Mouse (Mus musculus): ENCODE data around the gene Tnik.

Tnik gene

DNA sequence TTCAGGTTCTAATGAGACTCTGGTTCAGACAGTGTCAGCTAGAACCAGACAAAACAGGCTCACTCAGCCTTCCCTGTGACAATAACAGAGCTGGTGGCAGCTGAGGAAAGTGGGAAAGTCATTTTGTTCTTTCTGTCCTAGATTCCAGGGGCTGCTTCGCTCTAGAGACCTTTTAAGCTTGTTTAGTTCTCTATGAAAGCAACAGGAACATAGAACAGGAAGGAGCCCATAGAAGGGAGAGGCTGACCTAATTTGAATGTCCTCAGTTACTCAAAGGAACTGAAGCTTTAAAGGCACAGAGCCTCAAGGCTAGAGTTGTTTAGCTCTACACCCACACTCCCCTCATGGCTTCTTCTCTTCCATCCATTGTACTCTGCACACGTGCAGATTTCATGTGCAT lies 142.4 kb downstream of the Tnik start:
- no peak for DNase-seq (ENCODE audit: low read depth, low spot score)

GRCm38 (mm10) chr3:28408859-28409459 lies 145.9 kb downstream of the Tnik start:
- no peak for DNase-seq (ENCODE audit: low read depth, low spot score)

- DNase-seq (ENCODE audit: low read depth, low spot score) = no peak
Observed at GRCm38 (mm10) chr3:28410269-28410668, 147.3 kb downstream of the Tnik start.

GRCm38 (mm10) chr3:28415986-28416385 lies 153.0 kb downstream of the Tnik start:
- DNase-seq (ENCODE audit: low read depth, low spot score) = no peak

GRCm38 (mm10) chr3:28417091-28417715 lies 154.2 kb downstream of the Tnik start:
- DNase-seq (ENCODE audit: low read depth, low spot score) = no peak

- no peak for DNase-seq (ENCODE audit: low read depth, low spot score)
Observed at GRCm38 (mm10) chr3:28420194-28420593, 157.2 kb downstream of the Tnik start.

- DNase-seq (ENCODE audit: low read depth, low spot score) = no peak
Observed at GRCm38 (mm10) chr3:28420698-28421097, 157.7 kb downstream of the Tnik start.

DNA sequence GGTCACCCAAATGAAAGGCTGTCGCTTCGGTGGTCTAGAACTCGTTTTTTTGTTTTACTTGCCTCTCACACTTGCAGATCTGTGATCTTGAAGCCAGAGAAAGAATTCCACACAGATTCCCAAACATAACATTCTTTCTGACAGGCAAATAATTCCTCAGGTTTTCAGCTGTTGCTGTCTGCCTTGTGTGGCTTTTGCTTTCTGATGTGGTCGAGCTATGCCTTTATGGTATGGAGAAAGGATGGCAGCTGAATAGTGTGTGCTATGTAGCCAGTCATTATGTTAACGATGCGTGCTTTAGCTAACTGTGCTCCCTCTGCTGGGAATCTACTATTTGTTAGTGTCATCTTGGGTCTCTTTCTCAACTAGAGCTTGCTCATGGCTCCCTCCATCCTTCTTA lies 158.8 kb downstream of the Tnik start:
- no peak for DNase-seq (ENCODE audit: low read depth, low spot score)

DNA sequence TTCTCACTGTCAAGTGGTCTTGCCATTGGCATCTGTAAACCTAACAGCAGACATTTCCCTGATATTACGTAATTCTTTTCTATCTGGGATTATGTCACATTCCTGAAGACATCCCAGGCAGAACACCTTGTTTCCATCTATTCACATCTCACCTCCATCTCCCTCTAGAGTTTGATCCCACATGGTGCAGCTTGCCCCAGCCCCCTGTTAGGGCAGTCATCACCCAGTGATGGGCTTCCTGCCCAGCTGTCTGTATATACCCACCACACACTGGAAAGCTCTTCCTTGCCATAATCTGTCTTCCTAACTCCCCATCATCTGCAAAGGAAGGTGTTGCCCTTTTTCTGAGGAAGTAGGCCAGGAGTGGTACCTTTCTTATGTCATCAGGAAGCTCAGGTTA lies 159.2 kb downstream of the Tnik start:
- no peak for DNase-seq (ENCODE audit: low read depth, low spot score)

GRCm38 (mm10) chr3:28425911-28426310 lies 162.9 kb downstream of the Tnik start:
- no peak for DNase-seq (ENCODE audit: low read depth, low spot score)

DNA sequence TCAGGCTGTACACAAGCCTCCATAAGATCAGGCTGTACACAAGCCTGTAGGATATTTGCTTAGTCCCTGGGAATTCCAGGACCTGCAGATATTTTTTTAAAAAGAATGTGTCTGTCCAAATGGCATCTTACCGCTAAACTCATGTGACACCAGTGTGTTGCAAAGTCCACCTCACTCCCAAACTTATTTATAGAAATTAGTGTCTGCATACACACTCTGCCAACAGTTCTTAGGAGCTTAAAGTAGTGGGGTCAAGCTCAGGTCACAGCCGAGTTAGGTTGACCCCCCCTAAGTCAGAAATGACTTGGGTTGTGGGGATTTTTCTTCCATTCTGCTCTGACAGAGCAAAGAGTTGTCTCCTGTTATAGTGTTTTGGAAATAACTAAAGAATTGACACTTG lies 168.4 kb downstream of the Tnik start:
- no peak for DNase-seq (ENCODE audit: low read depth, low spot score)

DNA sequence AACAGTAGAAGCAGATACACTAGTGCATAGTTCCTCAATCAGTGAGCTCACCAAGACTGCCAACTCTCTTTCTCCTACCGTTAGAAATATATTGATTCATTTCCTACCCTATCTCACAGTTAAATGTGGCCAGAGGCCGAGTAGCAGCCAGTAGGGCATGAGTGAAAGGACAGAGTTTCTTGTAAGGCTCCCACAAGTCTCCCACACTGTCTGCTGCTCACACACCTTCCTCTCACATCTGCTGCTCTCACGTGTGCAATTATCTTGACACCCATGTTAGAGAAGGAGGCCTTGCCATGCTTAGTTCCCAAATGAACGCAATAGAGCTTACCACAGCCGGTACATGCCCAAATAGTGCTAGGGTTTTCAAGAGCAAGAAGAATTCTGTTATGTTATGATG lies 169.3 kb downstream of the Tnik start:
- no peak for DNase-seq (ENCODE audit: low read depth, low spot score)

DNA sequence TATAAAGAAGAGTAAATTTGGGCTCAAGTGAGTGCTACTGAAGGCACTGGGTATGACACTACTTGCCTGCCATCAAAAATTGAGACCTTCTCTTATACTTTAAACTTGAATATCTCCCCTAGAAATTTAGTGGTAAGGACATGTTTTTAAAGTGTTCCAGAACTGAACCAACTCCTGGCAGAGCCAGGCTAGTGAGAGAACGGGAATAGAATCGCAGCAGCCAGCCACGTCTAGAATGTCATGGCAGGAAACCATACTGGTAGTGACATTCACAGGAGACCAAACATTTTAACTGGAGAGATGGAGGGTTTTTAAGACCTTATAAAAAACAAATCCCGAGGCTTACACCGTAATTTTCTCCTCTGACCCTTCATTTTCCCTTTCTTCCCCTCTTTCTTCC lies 172.5 kb downstream of the Tnik start:
- DNase-seq (ENCODE audit: low read depth, low spot score) = no peak

GRCm38 (mm10) chr3:28437429-28437828 lies 174.4 kb downstream of the Tnik start:
- no peak for DNase-seq (ENCODE audit: low read depth, low spot score)

DNA sequence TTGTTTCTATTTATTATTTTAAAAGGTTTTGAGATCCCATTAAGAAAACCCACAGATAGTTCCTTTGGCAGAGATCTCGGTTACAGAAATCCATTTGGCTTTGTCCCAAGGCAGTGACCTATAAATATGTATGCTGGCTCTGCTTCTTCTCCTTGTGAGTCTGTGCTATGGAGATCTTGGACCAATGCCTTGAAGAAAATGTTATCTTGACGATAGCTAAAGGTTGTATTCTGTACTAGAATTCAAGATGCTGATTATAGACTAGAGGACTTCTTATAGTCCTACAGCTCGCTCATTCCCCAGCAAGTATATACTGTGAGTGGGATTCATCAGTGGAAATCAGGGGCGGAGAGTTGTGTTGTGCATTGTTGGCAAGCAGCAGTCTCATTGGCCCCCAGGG lies 178.5 kb downstream of the Tnik start:
- no peak for DNase-seq (ENCODE audit: low read depth, low spot score)

GRCm38 (mm10) chr3:28442116-28442515 lies 179.1 kb downstream of the Tnik start:
- DNase-seq (ENCODE audit: low read depth, low spot score) = no peak

DNA sequence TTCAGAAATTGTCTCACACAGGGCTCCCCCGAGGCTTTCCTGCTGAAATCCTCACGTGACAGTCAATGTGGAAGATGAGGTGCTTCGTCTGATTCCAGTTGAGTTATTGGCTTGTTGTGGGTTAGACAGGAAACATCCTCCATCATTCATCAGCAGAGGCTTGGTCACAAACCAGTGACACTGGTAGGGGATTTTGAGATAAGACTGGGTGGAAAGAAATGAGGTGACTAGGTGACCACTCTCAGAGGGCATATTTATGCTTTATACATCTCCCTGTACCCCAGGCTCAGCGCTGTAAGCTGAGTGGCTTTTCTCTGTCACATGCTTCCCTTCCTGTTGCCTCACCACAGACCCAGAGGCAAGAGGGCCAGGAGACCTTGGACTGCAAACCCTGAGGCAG lies 184.9 kb downstream of the Tnik start:
- no peak for DNase-seq (ENCODE audit: low read depth, low spot score)

DNA sequence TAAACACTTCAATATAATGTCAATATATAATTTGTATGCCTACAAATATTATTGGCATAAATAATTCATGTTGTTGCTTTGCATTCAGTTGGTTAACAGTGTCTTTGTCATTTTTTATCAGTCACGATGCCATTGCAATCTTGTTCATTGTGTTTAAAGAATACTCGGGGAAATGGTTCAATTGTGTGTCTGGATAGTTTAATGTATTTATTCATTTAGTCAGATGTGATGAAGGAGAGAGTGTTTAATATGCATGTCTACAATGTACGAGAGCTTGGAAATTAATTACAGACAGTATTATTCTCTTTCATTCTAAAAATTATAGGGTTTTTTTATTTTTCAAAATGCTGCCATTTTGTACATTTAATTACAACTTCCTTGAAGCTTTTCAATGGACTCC lies 190.4 kb downstream of the Tnik start:
- DNase-seq (ENCODE audit: low read depth, low spot score) = no peak

- DNase-seq (ENCODE audit: low read depth, low spot score) = no peak
Observed at GRCm38 (mm10) chr3:28456842-28457241, 193.8 kb downstream of the Tnik start.

DNA sequence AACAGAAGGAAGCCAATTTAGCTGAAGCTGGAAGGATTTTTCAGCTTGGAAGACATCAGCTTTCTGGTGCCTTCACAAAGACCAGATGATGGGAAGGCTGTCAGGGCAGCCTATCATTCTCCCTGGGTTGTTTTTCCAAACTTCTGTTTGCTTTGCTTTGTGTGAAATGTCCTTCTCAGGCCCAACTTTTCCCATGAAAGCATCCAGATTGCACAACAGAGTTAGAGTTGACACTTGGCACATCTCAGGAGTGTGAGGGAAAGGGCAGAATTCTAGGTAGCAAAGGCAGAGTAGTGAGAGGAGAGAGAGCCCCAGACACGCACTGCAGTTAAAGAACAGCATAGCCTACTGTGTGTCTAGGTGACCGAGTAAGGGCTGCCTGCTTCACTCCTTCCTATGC lies 194.5 kb downstream of the Tnik start:
- DNase-seq (ENCODE audit: low read depth, low spot score) = no peak

DNA sequence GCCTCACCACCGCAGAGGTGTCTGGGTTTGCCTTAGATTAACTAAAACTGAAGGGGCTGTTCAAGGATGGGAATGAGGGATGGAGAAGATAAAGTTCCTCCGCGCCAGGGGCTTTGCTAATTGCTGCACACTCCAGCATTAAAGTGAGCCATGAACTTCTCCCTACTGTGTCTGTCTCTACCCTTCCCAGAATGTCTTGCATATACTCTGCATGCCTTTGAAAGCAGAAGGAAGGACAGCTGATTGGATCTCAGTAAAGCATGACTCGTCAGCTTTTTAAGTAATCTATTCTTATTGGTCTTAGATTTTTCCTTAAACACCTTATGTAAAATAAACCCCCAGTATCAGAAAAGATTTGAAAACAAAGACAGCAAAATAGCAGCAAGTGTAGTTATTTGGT lies 203.7 kb downstream of the Tnik start:
- no peak for DNase-seq (ENCODE audit: low read depth, low spot score)

DNA sequence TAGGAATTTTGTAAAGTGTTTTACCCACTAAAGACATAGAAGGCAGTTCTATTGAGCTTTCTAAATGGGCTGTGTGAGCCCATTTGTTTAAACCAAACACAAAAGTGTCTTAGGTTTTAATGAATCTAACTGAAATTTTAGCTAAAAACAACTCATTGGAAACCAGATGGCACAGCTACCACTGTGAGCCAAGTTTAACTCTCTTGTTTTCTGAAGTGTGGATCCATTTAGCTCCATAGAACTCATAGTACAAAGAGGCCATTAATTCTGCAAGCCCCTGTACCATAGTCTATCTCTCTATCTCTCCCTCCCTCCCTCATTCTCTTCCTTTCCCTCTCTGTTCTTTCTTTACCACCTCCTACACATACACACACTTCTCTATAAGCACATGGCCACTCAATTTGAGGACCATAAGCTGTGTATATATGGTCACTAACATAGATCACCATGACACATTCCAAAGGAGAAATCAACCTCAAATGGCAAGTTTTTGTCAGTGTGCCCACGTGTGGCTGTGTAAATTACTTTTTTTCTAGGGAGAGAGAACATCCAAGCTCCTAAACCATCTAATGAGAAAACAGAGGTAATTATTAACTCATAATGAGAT lies 204.2 kb downstream of the Tnik start:
- no peak for DNase-seq (ENCODE audit: low read depth, low spot score)

GRCm38 (mm10) chr3:28467871-28468285 lies 204.9 kb downstream of the Tnik start:
- no peak for DNase-seq (ENCODE audit: low read depth, low spot score)

Measured in A20 (cell line).